Mouse (Mus musculus): ENCODE measurements around the gene Zfp385c. TPM values are rescaled to one million over a fixed set of nuclear protein-coding genes. Genes with fewer than 3 reads are reported as not detected.

Gene Zfp385c
- polyA plus RNA-seq, 1 experiment from 2014 or later, result 0.26 TPM

Other genes with a start within 250 kb of the Zfp385c start
- gene Klhl11, start 219.7 kb downstream of the Zfp385c start, polyA plus RNA-seq (2016; fragmentation: Nextera tagmentation; extraction: Ambion mirVana), result 6.1 and 6.9 TPM in 2 replicates
- 356 and 388 TPM in 2 replicates for gene Acly, start 164.5 kb downstream of the Zfp385c start, polyA plus RNA-seq (2016; fragmentation: Nextera tagmentation; extraction: Ambion mirVana)
- 3.2 and 3.3 TPM in 2 replicates for gene Ttc25, start 146.8 kb downstream of the Zfp385c start, polyA plus RNA-seq (2016; fragmentation: Nextera tagmentation; extraction: Ambion mirVana)
- gene Cnp, start 117.6 kb downstream of the Zfp385c start, polyA plus RNA-seq (2016; fragmentation: Nextera tagmentation; extraction: Ambion mirVana), result 22.7 and 27.3 TPM in 2 replicates
- 95.9 and 119 TPM in 2 replicates for gene Nkiras2, start 73.2 kb downstream of the Zfp385c start, polyA plus RNA-seq (2016; fragmentation: Nextera tagmentation; extraction: Ambion mirVana)
- gene Dnajc7, start 72.3 kb downstream of the Zfp385c start, polyA plus RNA-seq (2016; fragmentation: Nextera tagmentation; extraction: Ambion mirVana), result 219 and 260 TPM in 2 replicates
- 1.9 and 2.9 TPM in 2 replicates for gene Dhx58, start 11.8 kb upstream of the Zfp385c start, polyA plus RNA-seq (2016; fragmentation: Nextera tagmentation; extraction: Ambion mirVana)
- 70.8 and 71.3 TPM in 2 replicates for gene Kat2a, start 20.0 kb upstream of the Zfp385c start, polyA plus RNA-seq (2016; fragmentation: Nextera tagmentation; extraction: Ambion mirVana)
- gene Hspb9, start 21.4 kb upstream of the Zfp385c start, polyA plus RNA-seq (2016; fragmentation: Nextera tagmentation; extraction: Ambion mirVana), result 0.25 and 0.35 TPM in 2 replicates
- 16.8 and 37.2 TPM in 2 replicates for gene Rab5c, start 45.8 kb upstream of the Zfp385c start, polyA plus RNA-seq (2016; fragmentation: Nextera tagmentation; extraction: Ambion mirVana)
- gene Kcnh4, start 67.5 kb upstream of the Zfp385c start, polyA plus RNA-seq (2016; fragmentation: Nextera tagmentation; extraction: Ambion mirVana), result 1.5 and 4.4 TPM in 2 replicates
- not detected in 2 replicates for gene Hcrt, start 70.5 kb upstream of the Zfp385c start, polyA plus RNA-seq (2016; fragmentation: Nextera tagmentation; extraction: Ambion mirVana)
- gene Ghdc, start 78.5 kb upstream of the Zfp385c start, polyA plus RNA-seq (2016; fragmentation: Nextera tagmentation; extraction: Ambion mirVana), result 3.9 and 4.3 TPM in 2 replicates
- 13.6 and 14.8 TPM in 2 replicates for gene Stat5b, start 158.3 kb upstream of the Zfp385c start, polyA plus RNA-seq (2016; fragmentation: Nextera tagmentation; extraction: Ambion mirVana)
- 2.0 and 2.8 TPM in 2 replicates for gene Stat5a, start 166.9 kb upstream of the Zfp385c start, polyA plus RNA-seq (2016; fragmentation: Nextera tagmentation; extraction: Ambion mirVana)
- 21.1 and 31.5 TPM in 2 replicates for gene Stat3, start 247.1 kb upstream of the Zfp385c start, polyA plus RNA-seq (2016; fragmentation: Nextera tagmentation; extraction: Ambion mirVana)

All from hindbrain, embryonic 10.5 days (tissue).